Mouse (Mus musculus) frontal cortex, adult 2 months (tissue): ENCODE results near the gene Rps6kl1. TPM values are rescaled to one million over a fixed set of nuclear protein-coding genes. Genes with fewer than 3 reads are reported as not detected.
A peak's percentile ranks its signal among the peaks of the same experiment; 100 is the strongest.
"Not testable (repeated sequence)": the region's sequence is repeated elsewhere in the genome, so short reads cannot be mapped to it uniquely, and the experiment has no call there.

Experiments
- DNase-seq, 2 experiments: peaks; one replicate each; pipeline ENCODE4 v3.0.0; 2022; ENCODE audit warnings: low spot score in 1 of 2; ENCODE audit errors: extremely low spot score in 1 of 2
- polyA plus RNA-seq: library from polyadenylated mRNA; depleted of rRNA; stranded (reverse); fragments of >200 nt; gene quantifications from 2 replicates; pipeline ENCODE4 v1.2.3, GENCODE M21; 2012

Gene Rps6kl1
- polyA plus RNA-seq, 1 experiment: 40.1 TPM

GRCm38 (mm10) chr12:85175926-85176845 lies 25.1 kb upstream of the Rps6kl1 start:
- no peak for DNase-seq

GRCm38 (mm10) chr12:85175087-85175675 lies 24.1 kb upstream of the Rps6kl1 start:
- no peak for DNase-seq

GRCm38 (mm10) chr12:85174016-85174415 lies 23.0 kb upstream of the Rps6kl1 start:
- no peak for DNase-seq

- no peak for DNase-seq
Measured at GRCm38 (mm10) chr12:85170948-85171307, 19.9 kb upstream of the Rps6kl1 start.

GRCm38 (mm10) chr12:85170284-85170947 lies 19.4 kb upstream of the Rps6kl1 start:
- DNase-seq: no peak

- no peak for DNase-seq
Measured at GRCm38 (mm10) chr12:85169877-85170276, 18.8 kb upstream of the Rps6kl1 start.

GRCm38 (mm10) chr12:85169117-85169858 lies 18.2 kb upstream of the Rps6kl1 start:
- peak in 1 of 2 experiments; percentile 93 for DNase-seq

- no peak for DNase-seq
Measured at GRCm38 (mm10) chr12:85166631-85167030, 15.6 kb upstream of the Rps6kl1 start.

GRCm38 (mm10) chr12:85164996-85165395 lies 13.9 kb upstream of the Rps6kl1 start:
- no peak for DNase-seq

GRCm38 (mm10) chr12:85159592-85159991 lies 8.5 kb upstream of the Rps6kl1 start:
- DNase-seq: no peak

- no peak for DNase-seq
Measured at GRCm38 (mm10) chr12:85158801-85159200, 7.7 kb upstream of the Rps6kl1 start.

- DNase-seq: no peak
Measured at GRCm38 (mm10) chr12:85157797-85158460, 6.9 kb upstream of the Rps6kl1 start.

- no peak for DNase-seq
Measured at GRCm38 (mm10) chr12:85156324-85156723, 5.3 kb upstream of the Rps6kl1 start.

GRCm38 (mm10) chr12:85153011-85153410 lies 1.9 kb upstream of the Rps6kl1 start:
- no peak for DNase-seq

- no peak for DNase-seq
Measured at GRCm38 (mm10) chr12:85150321-85151001, 603 bp downstream of the Rps6kl1 start.

GRCm38 (mm10) chr12:85146881-85147280 lies 4.2 kb downstream of the Rps6kl1 start:
- no peak for DNase-seq

GRCm38 (mm10) chr12:85146355-85146754 lies 4.7 kb downstream of the Rps6kl1 start:
- no peak for DNase-seq

- DNase-seq: no peak
Measured at GRCm38 (mm10) chr12:85145630-85146029, 5.4 kb downstream of the Rps6kl1 start.

- DNase-seq: no peak
Measured at GRCm38 (mm10) chr12:85144821-85145220, 6.2 kb downstream of the Rps6kl1 start.

GRCm38 (mm10) chr12:85144276-85144675 lies 6.8 kb downstream of the Rps6kl1 start:
- DNase-seq: not testable (repeated sequence)
